Mouse (Mus musculus) thymus, adult 2 months (tissue): ENCODE data around the gene Jpt2.
"Not testable (repeated sequence)": the region's sequence is repeated elsewhere in the genome, so short reads cannot be mapped to it uniquely, and the experiment has no call there.

Experiments
- CTCF ChIP-seq: fragments of 200-500 bp; IDR thresholded peaks from 2 replicates; pipeline ENCODE4 v1.5.1; 2012; ENCODE audit warnings: mild to moderate bottlenecking, control low read depth, low read length, moderate library complexity, borderline replicate concordance; ENCODE audit not compliant: control insufficient read depth, poor library complexity, insufficient read depth; ENCODE audit errors: extremely low read depth
- POLR2A ChIP-seq: fragments of 200-500 bp; IDR thresholded peaks from 2 replicates; pipeline ENCODE4 v1.6.1; 2012; ENCODE audit warnings: mild to moderate bottlenecking, low read length, control low read depth, moderate library complexity; ENCODE audit not compliant: control insufficient read depth, poor library complexity, insufficient read depth; ENCODE audit errors: extremely low read depth

GRCm38 (mm10) chr17:24943589-24943988 is 16.9 kb downstream of the Jpt2 start:
- not testable (repeated sequence) for TF ChIP-seq CTCF, POLR2A
